Comparison of ENCODE assay signal across 10 mouse cellular contexts in the genomic region with DNA sequence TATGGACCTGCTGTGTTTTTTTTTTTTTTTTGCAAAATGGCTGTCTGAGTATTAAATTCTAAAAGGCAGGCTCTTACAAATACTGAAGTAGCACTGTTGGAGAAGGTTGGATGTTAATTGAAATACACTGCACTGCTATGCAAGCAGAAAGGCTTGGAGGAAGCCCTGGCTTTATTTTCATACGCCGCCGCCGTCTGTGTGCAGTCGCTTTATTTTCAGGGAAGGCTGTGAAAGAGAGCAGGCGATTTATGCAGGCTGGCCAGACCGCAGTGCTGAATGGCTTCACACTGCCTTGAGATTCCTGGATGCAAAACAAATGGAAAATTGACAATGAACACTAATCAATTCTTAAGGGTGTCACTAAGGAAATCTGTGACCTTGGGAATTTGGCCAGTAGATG.
DNase-seq lines count a peak whose midpoint lies in the region; ATAC-seq and TF ChIP-seq lines count a peak whose summit lies in the region.
"Had no signal": no experiment of that assay in that cellular context is flagged by ENCODE, and none has a peak within 500 bp of the region (broad histone marks: within the 10 kb centered on the region; RNA-seq: fewer than 3 reads in every experiment).

No protein-coding gene starts in this region.

- TF ChIP-seq EP300 in heart, adult 2 months (IDR thresholded peaks at IDR 0.05; ENCODE audit: insufficient read depth, low read depth, low read length), result no peak

- no peaks in the 10 kb centered on the region for H3K27me3 ChIP-seq in heart, adult 2 months (ENCODE audit: control insufficient read depth, insufficient read depth, low read length)
- no peaks in the 10 kb centered on the region for H3K27me3 ChIP-seq in heart, embryonic 11.5 days (ENCODE audit: control insufficient read depth, insufficient read depth, low read length)
- no peaks in the 10 kb centered on the region for H3K27me3 ChIP-seq in forebrain, embryonic 15.5 days
- no peaks in the 10 kb centered on the region for H3K27me3 ChIP-seq in midbrain, embryonic 14.5 days (ENCODE audit: control insufficient read depth, insufficient read depth, low read length)

- no peaks in the 10 kb centered on the region for H3K4me1 ChIP-seq in heart, adult 2 months (ENCODE audit: control insufficient read depth, insufficient read depth, low read length)
- no peaks in the 10 kb centered on the region for H3K4me1 ChIP-seq in heart, embryonic 11.5 days (ENCODE audit: control insufficient read depth, insufficient read depth, low read length)
- peaks cover 20% of the 10 kb centered on the region for H3K4me1 ChIP-seq in forebrain, embryonic 15.5 days
- H3K4me1 ChIP-seq in midbrain, embryonic 14.5 days (ENCODE audit: control insufficient read depth, insufficient read depth, low read length), result peaks cover 2% of the 10 kb centered on the region; the same call in 1 of the 2 replicates

- 53% methylated on average over 7 of the region's 7 CpGs for WGBS in heart, adult 2 months
- WGBS in heart, embryonic 11.5 days (ENCODE audit: insufficient replicate concordance), result 76% methylated on average over 7 of the region's 7 CpGs
- 9% methylated on average over 7 of the region's 7 CpGs for WGBS in forebrain, embryonic 15.5 days
- WGBS in midbrain, embryonic 14.5 days, result 9% methylated on average over 7 of the region's 7 CpGs

- H3K4me2 ChIP-seq in heart, embryonic 11.5 days, result no peak overlapping the region
- H3K4me2 ChIP-seq in forebrain, embryonic 15.5 days (replicated peaks), result peak overlapping the region; percentile 15
- H3K4me2 ChIP-seq in midbrain, embryonic 14.5 days (ENCODE audit: low read length), result peak overlapping the region; percentile 46

- H3K79me2 ChIP-seq in heart, adult 2 months (replicated peaks; ENCODE audit: control insufficient read depth, insufficient read depth, low read length), result no peaks in the 10 kb centered on the region

- intact Hi-C loops in heart, adult 2 months (cut with DNase I), result no loop called here

- H3K36me3 ChIP-seq in heart, adult 2 months (ENCODE audit: control insufficient read depth, insufficient read depth, low read length), result no peaks in the 10 kb centered on the region
- H3K36me3 ChIP-seq in heart, embryonic 11.5 days (ENCODE audit: control insufficient read depth, insufficient read depth, low read length), result no peaks in the 10 kb centered on the region
- H3K36me3 ChIP-seq in forebrain, embryonic 15.5 days, result no peaks in the 10 kb centered on the region
- no peaks in the 10 kb centered on the region for H3K36me3 ChIP-seq in midbrain, embryonic 14.5 days (ENCODE audit: control insufficient read depth, insufficient read depth, low read length)
- H3K36me3 ChIP-seq: G1E had no signal

- DNase-seq in heart, adult 2 months, result no peak
- DNase-seq in brain, embryonic 14.5 days (ENCODE audit: low read depth), result peak; percentile 84
- DNase-seq in midbrain, embryonic 14.5 days, result peak; percentile 79
- DNase-seq in thymus, postnatal 25 days, result no peak
- no peak for DNase-seq in thymus, postnatal 10 days (ENCODE audit: low spot score in 2 of 2)
- DNase-seq in heart, adult 9 months (ENCODE audit: low spot score in 2 of 2), result no peak

- peak overlapping the region; percentile 16; the same call in 1 of the 2 replicates for H3K4me3 ChIP-seq in heart, adult 2 months
- H3K4me3 ChIP-seq in heart, embryonic 11.5 days (ENCODE audit: low read depth, low read length), result no peak overlapping the region
- H3K4me3 ChIP-seq in forebrain, embryonic 15.5 days, result peak overlapping the region; percentile 11; the same call in 1 of the 2 replicates
- peak overlapping the region; percentile 24 for H3K4me3 ChIP-seq in midbrain, embryonic 14.5 days (replicated peaks; ENCODE audit: low read depth, low read length)

- no peak overlapping the region for H3K27ac ChIP-seq in heart, adult 2 months
- H3K27ac ChIP-seq in heart, embryonic 11.5 days (ENCODE audit: low read depth, low read length), result no peak overlapping the region
- H3K27ac ChIP-seq in forebrain, embryonic 15.5 days (replicated peaks), result peak overlapping the region; percentile 19; the same call in 1 of the 2 replicates
- H3K27ac ChIP-seq in midbrain, embryonic 14.5 days (replicated peaks; ENCODE audit: low read depth, low read length), result peak overlapping the region; percentile 73
- H3K27ac ChIP-seq: macrophage had no signal

- no peak for TF ChIP-seq CTCF in heart, adult 2 months (IDR thresholded peaks at IDR 0.05)
- no peak for TF ChIP-seq CTCF in brain, embryonic 14.5 days (IDR thresholded peaks at IDR 0.05; ENCODE audit: borderline replicate concordance, extremely low read depth, insufficient read depth, insufficient read length)

- H3K9me3 ChIP-seq in heart, embryonic 11.5 days (replicated peaks; ENCODE audit: control insufficient read depth, low read length), result no peaks in the 10 kb centered on the region
- no peaks in the 10 kb centered on the region for H3K9me3 ChIP-seq in forebrain, embryonic 15.5 days
- H3K9me3 ChIP-seq in midbrain, embryonic 14.5 days (ENCODE audit: control insufficient read depth, low read length), result no peaks in the 10 kb centered on the region
- H3K9me3 ChIP-seq: G1E had no signal

- no peak for TF ChIP-seq POLR2A in heart, adult 2 months (IDR thresholded peaks at IDR 0.05; ENCODE audit: insufficient read depth, low read depth, low read length)
- TF ChIP-seq POLR2A in brain, embryonic 14.5 days (IDR thresholded peaks at IDR 0.05; ENCODE audit: borderline replicate concordance, extremely low read depth, insufficient read depth, insufficient read length, poor library complexity, severe bottlenecking), result no peak

- no peak overlapping the region for H3K9ac ChIP-seq in heart, adult 2 months (ENCODE audit: low read depth, low read length)
- H3K9ac ChIP-seq in heart, embryonic 11.5 days (ENCODE audit: low read depth, low read length), result no peak overlapping the region
- peak overlapping the region; percentile 11; the same call in 1 of the 2 replicates for H3K9ac ChIP-seq in forebrain, embryonic 15.5 days (replicated peaks)
- peak overlapping the region; percentile 35; the same call in 1 of the 2 replicates for H3K9ac ChIP-seq in midbrain, embryonic 14.5 days (replicated peaks; ENCODE audit: low read length)

- no peak for ATAC-seq in heart, embryonic 11.5 days (replicated peaks; ENCODE audit: insufficient number of reproducible peaks, low FRiP score, low TSS enrichment)
- peak; percentile 80 for ATAC-seq in forebrain, embryonic 15.5 days (replicated peaks)
- peak; percentile 47; the same call in 1 of the 2 replicates for ATAC-seq in midbrain, embryonic 14.5 days (ENCODE audit: low FRiP score, low TSS enrichment)

Comparison
In these comparisons a context has a peak if more than half of its experiments do, and no peak if none do; other contexts are left out.
1. DNase-seq: peak in brain, embryonic 14.5 days (single experiment) and midbrain, embryonic 14.5 days (single experiment); none in heart, adult 2 months (0 of 2), thymus, postnatal 25 days (single experiment), thymus, postnatal 10 days (0 of 2) and heart, adult 9 months (0 of 2).
2. H3K27ac ChIP-seq: peak in forebrain, embryonic 15.5 days (single experiment) and midbrain, embryonic 14.5 days (single experiment); none in heart, adult 2 months (single experiment) and heart, embryonic 11.5 days (single experiment).
3. H3K9ac ChIP-seq: peak in forebrain, embryonic 15.5 days (single experiment) and midbrain, embryonic 14.5 days (single experiment); none in heart, adult 2 months (single experiment) and heart, embryonic 11.5 days (single experiment).